Mouse (Mus musculus): ENCODE results near the gene Tcfl5.

DNA sequence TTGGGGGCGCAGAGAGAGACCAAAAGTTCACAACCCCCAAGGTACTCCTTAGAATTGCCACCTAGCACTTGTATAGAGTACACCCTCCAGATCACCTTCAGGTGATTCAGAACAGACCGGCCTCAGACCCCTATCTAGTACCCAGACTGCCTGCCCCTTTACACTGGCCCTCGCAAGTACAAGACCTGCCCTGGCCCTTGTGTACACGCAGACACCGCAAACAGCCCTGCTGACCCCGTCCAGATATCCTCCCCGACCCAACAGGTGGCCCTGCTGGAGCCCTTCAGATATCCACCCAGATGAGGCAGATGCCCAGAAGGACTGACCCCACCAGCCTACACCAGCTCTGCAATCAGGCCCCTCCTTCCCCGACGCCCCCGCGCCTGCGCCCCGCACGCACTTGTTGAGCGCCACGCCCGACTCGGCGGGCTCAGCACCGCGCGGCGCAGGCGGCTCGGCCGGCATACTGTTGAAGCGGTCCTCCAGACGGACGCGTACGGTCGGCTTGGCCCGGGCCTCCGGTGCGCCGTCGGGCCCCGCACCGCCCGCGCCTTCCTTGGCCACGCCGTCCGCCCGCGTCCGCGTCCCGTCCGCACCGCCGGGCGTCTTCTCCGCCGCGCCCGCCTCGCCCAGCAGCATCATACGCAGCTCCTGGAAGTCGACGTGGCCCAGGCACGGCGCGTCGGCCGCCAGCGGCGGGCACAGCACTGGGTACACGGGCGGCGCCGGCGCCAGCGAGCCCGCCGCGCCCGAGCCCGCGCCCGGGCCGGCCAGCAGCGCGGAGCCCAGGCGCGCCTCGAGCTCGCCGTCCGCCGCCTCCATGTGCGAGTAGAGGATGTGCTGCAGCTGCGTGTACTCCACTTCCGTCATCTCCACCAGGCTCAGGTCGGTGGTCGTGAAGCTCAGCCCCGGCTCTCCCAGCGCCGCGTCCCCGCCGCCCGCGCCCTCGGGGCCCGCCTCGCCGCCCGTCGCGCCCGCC is 643 bp downstream of the Tcfl5 start:
- TF ChIP-seq CTCF (IDR thresholded peaks at IDR 0.05; ENCODE audit: low read depth, low read length) = no peak
- no peak for TF ChIP-seq TAL1 (conservative IDR thresholded peaks at IDR 0.05; ENCODE audit: low read depth, low read length)
- TF ChIP-seq GATA1 (IDR thresholded peaks at IDR 0.05; ENCODE audit: borderline replicate concordance, low read length) = no peak
- no peak for TF ChIP-seq GATA2 (IDR thresholded peaks at IDR 0.05; ENCODE audit: borderline replicate concordance, low read depth, low read length)

All from G1E (cell line).